Mouse (Mus musculus) bone marrow macrophage, adult 2 months (primary cell): ENCODE measurements around the gene Lrp1. TPM values are rescaled to one million over a fixed set of nuclear protein-coding genes. Genes with fewer than 3 reads are reported as not detected.

Source experiments
- H3K27ac ChIP-seq: 2 replicates; pipeline ENCODE4 v1.5.1; 2012; ENCODE audit warnings: low read depth, low read length; ENCODE audit not compliant: insufficient read depth
- H3K4me1 ChIP-seq: 2 replicates; pipeline ENCODE4 v1.6.1; 2012; ENCODE audit warnings: low read length; ENCODE audit not compliant: control insufficient read depth, insufficient read depth
- H3K4me3 ChIP-seq: 2 replicates; pipeline ENCODE4 v1.5.1; 2012; ENCODE audit warnings: mild to moderate bottlenecking, low read length, moderate library complexity; ENCODE audit not compliant: insufficient read depth
- CTCF ChIP-seq: IDR thresholded peaks from 2 replicates; pipeline ENCODE4 v1.5.1; 2012; ENCODE audit warnings: low read depth, mild to moderate bottlenecking, low read length, moderate library complexity
- POLR2A ChIP-seq: IDR thresholded peaks from 2 replicates; pipeline ENCODE4 v1.6.1; 2012; ENCODE audit warnings: mild to moderate bottlenecking, low read depth, low read length, borderline replicate concordance
- polyA plus RNA-seq: library from polyadenylated mRNA; stranded (reverse); fragments of >200 nt; gene quantifications from 2 replicates; pipeline ENCODE4 v1.2.4, GENCODE M21; 2012; ENCODE audit not compliant: missing spikeins, insufficient read depth, insufficient read length

Gene Lrp1
- polyA plus RNA-seq, 1 experiment: 418 TPM

DNA sequence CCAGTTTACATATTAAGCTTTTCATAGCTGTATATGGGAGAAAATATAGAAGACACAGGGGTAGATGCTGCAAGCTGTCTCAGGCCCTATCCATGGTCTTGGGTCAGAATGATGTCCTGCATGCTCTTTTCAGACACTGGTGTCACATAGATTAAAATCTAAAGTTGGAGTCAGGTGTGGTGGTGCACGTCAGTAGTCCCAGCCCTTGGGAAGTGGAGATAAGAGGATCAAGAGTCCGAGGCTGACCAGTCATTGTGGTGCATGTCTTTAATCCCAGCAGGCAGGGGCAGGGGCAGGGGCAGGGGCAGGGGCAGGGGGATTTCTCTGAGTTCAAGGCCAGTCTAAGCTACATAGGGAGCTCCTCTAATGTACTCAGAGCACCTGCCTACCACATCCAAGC lies 24.8 kb upstream of the Lrp1 start:
- Histone ChIP-seq H3K27ac (no peak overlapping the region), H3K4me1 (peaks cover 33% of the 10 kb centered on the region), H3K4me3 (no peak overlapping the region)
- no peak for TF ChIP-seq CTCF
- no peak for TF ChIP-seq POLR2A

DNA sequence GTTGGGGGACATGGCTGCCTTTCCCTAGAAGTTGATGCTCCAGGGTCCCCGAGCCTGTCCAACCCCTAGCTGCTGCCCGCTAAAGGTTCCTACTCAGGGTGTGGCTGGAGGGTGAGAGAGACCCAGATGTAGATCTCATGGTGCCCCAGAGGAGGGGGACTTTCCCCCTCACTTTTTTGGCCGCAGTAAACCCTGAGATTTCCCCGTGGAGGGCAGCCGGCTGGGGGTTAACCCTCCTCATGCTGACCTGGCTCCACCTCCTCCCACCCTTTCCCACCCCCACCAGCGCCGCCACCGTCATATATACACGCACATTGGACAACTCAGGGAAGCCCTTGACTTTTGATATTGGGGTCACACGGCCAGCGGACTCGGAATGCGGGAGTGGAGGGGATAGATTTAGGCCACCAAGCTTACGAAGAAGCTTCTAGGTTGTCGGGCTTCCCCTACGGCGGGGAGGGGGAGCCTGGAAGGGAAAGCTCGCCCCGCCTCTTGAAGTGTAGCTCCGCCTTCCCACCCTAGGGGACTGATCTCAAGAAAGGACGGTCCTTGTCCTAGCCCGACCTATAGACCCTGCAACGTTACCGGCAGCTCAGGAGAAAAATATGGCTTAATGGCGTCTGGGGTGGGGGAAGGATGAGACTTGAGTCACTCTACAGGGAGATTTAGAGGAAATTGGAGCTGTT lies 22.7 kb upstream of the Lrp1 start:
- peak overlapping the region; percentile 100 for H3K27ac ChIP-seq
- H3K4me1 ChIP-seq: peaks cover 20% of the 10 kb centered on the region
- no peak for TF ChIP-seq POLR2A
- TF ChIP-seq CTCF: no peak
- H3K4me3 ChIP-seq: peak overlapping the region; percentile 86

DNA sequence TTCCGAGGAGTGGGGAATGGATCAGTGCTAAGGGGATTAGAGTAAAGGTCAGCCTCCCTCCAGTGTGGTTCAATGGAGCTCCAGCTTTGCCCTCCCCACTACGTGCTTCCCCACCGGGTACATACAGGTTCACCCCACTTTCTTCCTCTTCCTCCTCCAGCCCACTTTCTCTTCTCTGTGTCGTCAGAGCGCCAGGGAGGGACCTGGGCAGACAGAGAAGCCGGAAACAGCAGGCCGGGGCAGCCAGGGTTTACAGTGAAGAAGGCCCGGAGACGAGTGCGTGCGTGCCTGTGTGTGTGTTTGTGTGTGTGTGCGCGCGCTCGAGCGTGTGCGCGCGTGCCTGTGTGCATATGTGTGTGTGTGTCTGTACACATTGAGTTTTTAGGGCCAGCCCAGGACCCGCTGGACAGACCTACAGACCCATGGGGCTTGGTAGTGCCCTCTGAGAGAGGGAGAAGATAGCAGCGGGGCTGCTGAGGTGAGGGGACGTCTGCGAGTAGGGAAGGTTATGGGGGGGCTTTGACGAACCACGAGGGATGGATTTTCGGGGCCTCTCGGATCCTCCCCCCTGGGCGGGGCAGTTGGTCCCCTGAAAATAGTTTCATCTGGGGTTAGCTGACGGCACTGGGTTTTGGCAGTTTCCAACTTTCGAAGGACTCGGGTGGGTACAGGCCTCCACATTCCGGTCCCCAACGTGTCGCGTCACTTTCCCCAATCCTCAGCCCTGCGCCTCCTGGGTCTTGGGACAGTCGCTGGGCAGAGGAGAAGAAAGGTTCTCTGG lies 22.0 kb upstream of the Lrp1 start, which contains the start of gene Stat6:
Gene Stat6, plus strand, starts transcription at position 215 of the 781 bp plus-strand sequence.
- TF ChIP-seq POLR2A (no peak; the same call in 1 of the 2 replicates), CTCF (no peak)
- Histone ChIP-seq H3K27ac (peak within 1 kb of the TSS; percentile 100), H3K4me1 (peaks cover 20% of the 10 kb centered on the region), H3K4me3 (peak within 1 kb of the TSS; percentile 86)

DNA sequence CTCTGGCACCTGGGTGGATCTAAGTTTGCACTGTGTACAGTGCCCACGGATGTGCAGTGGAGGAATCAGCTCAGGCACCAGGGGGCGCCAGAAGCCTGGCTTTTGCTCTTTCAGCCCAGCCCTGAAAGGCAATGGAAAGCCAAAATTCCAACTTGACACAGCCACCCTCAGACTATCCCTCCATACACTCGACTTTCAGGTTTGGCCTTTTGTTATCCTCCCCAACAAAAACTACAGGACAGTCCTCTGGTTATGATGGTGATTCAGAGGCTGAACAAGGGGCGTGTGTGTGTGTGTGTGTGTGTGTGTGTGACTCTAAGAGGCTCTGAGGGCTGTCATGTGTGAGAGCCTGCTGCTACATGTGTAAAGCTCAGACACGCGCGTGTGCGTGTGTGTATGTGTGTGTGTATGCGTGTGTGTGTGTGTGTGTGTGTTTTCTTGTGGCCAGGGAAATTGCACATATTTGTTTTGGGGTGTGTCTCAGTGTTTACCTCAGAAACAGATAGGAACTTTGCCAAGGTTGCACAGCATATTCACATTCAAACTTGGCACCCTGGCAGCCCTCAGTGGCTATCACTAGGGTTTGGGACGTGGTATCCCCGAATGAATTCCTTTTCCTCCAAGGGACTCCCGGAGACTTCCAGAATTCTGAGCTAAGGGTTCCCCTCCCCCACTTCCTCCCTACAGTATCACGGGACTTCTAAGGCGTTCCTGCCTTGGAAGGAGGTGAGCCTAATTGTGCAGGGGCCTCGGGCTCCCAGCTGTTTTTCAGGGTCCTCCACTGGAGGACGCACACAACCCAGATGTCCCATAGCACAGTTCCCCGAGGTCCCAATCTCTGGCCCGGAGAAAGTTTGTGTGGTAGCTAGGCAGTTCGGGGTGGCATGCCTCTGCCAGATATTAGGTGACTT lies 21.2 kb upstream of the Lrp1 start:
- H3K27ac ChIP-seq: peak overlapping the region; percentile 100
- peak overlapping the region; percentile 86 for H3K4me3 ChIP-seq
- peaks cover 20% of the 10 kb centered on the region for H3K4me1 ChIP-seq
- TF ChIP-seq CTCF (peak; percentile 78), POLR2A (no peak)

DNA sequence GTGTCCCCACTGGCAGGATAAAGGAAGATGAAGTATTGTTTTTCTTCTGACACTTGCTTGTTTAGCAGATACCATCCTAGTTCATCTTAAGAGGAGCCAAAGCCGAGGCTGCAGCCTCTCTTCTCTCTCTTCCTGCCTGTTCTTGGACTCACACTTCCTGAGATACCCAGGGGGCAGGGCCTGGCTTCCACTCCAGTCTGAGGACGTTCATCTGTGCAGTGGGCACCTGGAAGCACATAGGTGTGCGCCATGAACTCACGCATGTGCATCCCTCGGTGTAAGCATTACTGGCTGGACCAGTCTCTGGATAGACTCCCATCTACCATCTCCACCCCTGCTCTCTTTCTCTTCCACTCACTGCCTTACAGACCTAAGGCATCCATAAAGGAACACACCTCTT lies 19.5 kb upstream of the Lrp1 start:
- Histone ChIP-seq H3K4me3 (no peak overlapping the region), H3K27ac (no peak overlapping the region), H3K4me1 (peaks cover 22% of the 10 kb centered on the region)
- TF ChIP-seq POLR2A: no peak
- no peak for TF ChIP-seq CTCF

DNA sequence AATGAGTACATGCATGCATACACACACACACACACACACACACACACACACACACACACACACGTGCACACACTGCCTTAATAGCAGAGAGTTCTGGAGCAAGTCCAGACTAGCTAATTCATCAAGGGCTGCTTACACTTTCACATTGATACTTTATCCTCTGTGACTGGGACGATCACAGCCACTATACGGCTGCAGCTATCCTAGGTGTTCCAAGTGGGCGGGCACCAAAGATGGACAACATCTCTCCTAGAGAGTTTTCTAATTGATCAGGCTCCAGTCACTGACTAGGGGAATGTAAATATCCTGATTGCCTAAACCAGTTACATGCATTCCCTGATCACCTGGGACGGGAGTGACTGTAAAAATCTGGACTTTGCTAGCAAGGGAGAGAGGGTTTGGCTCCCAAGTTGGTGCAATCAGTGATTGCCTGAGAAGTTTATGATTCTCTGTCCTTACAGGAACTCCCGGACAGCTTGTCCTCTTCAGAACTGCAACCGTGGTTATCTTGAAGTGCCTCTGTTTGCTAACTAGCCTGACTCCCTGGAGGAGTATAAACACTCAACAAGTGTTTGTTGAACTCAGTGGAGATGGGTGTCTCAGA lies 11.8 kb upstream of the Lrp1 start:
- H3K27ac ChIP-seq: peak overlapping the region; percentile 93
- H3K4me1 ChIP-seq: peaks cover 71% of the 10 kb centered on the region
- no peak overlapping the region for H3K4me3 ChIP-seq
- TF ChIP-seq CTCF: no peak
- TF ChIP-seq POLR2A: no peak

DNA sequence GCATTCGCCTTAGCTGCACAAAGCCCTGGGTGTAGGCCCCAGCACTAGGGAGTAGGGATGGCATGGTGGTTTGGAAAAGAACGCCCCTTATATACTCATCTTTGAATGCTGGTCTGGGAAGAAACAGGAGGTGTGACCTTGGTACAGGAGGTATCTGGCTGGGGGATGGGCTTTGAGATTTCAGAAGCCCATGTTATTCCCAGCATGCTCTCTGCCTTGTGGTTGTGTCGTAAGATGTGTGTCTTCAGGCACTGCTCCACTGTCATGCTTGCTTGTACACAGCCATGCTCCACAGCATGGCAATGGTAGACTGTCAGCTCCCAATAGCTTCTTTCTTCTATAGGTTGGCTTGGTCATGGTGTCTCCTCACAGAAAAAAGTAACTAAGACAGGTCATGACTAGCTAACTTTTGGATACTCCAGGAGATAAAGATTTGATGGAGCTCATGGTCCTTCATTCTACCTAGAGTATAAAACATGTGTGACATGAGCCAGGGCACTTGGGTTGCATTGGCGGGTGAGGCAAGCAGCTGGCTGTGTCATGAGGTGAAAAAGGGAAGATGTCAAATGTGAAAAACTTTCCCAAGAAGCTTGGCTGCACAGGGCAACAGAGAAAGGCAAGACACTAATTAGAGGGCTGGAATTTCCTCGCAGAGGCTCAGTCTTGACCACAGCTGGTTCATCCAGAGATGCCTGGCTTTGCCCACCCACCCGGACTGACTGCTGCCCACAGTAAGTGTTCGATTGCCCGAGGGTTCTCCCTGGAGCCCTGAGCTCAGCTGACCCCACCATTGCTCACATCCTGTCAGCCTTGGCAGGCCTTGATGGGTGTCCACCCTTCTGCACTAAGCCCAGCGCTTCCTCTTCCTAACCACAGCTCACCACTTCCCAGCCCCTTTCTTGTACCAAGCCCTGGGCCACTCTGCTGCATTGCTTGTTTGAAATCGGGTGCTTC lies 10.6 kb upstream of the Lrp1 start:
- Histone ChIP-seq H3K4me3 (peak overlapping the region; percentile 14), H3K4me1 (peaks cover 71% of the 10 kb centered on the region), H3K27ac (peak overlapping the region; percentile 93)
- TF ChIP-seq CTCF: no peak
- 0 out of 2 replicates have a peak, but pooled peaks have one; percentile 24 for TF ChIP-seq POLR2A

DNA sequence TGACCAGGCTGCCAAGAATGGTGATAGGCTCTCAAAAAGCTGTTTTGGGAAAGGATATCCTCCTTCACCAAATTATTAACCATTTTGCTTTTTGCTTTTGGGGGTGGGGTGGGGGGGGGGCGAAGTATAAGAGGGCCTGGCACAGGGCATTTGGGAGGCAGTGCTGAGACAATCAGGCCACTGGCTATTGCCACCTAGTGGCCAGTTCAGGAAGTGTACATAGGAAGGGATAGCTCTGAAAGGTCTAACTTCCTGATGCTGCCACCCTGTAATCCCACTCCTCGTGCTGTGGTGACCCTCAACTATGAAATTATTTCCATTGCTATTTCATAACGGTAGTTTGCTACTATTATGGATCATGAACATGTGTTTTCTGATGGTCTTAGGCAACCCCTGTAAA lies 5.5 kb upstream of the Lrp1 start:
- TF ChIP-seq CTCF (peak; percentile 26; the same call in 1 of the 2 replicates), POLR2A (no peak)
- no peak overlapping the region for H3K4me3 ChIP-seq
- H3K27ac ChIP-seq: no peak overlapping the region

More for the DNA sequence above, 5.5 kb upstream of the Lrp1 start:
- peaks cover 37% of the 10 kb centered on the region for H3K4me1 ChIP-seq
